Mouse (Mus musculus): Measurements from ENCODE around the gene Wwc2. TPM values are rescaled to one million over a fixed set of nuclear protein-coding genes. Genes with fewer than 3 reads are reported as not detected.
A peak's percentile ranks its signal among the peaks of the same experiment; 100 is the strongest.

The Wwc2 gene
- polyA plus RNA-seq, 1 experiment from 2014 or later: 8.8 TPM

DNA sequence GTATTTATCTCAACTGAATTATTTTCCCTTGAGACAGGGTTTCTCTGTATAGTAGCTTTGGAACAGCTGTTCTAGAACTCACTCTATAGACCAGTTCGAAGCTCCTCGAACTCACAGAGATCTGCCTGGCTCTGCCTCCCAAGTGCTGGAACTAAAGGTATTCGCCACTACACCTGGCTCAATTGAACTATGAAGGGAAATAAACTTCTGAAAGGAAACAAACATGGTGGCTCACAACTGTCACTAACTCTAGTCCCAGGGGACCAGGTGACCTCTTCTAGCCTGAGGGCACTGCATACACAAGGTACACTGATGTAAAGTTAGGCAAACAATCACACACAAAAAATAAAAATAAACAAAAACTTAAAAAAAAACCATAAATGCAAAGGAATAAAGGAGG is 57.6 kb downstream of the Wwc2 start:
- H3K36me3 ChIP-seq (replicated peaks; ENCODE audit: control insufficient read depth, insufficient read depth, low read depth, low read length): no peaks in the 10 kb centered on the region
- no peak overlapping the region for H3K4me2 ChIP-seq (ENCODE audit: low read depth, low read length)
- no peak for ATAC-seq (replicated peaks; ENCODE audit: insufficient number of reproducible peaks, low FRiP score, low TSS enrichment, low read depth)
- H3K4me1 ChIP-seq (ENCODE audit: control insufficient read depth, insufficient read depth, low read length): 0 out of 2 replicates have a peak, but pooled peaks cover 2% of the 10 kb centered on the region
- no peak overlapping the region for H3K4me3 ChIP-seq (ENCODE audit: low read depth, low read length)
- H3K27ac ChIP-seq (replicated peaks; ENCODE audit: low read depth, low read length): no peak overlapping the region
- 88% methylated on average over 3 of the region's 3 CpGs for WGBS
- no peak for DNase-seq (ENCODE audit: low spot score)
- H3K27me3 ChIP-seq (ENCODE audit: control insufficient read depth, insufficient read depth, low read length): no peaks in the 10 kb centered on the region
- H3K9ac ChIP-seq (replicated peaks; ENCODE audit: low read length): no peak overlapping the region
- H3K9me3 ChIP-seq (replicated peaks; ENCODE audit: control insufficient read depth, low read length): no peaks in the 10 kb centered on the region

GRCm38 (mm10) chr8:47932028-47932790 is 58.5 kb downstream of the Wwc2 start:
- peak; percentile 76 for ATAC-seq (replicated peaks; ENCODE audit: insufficient number of reproducible peaks, low FRiP score, low TSS enrichment, low read depth)
- Histone ChIP-seq H3K27ac (replicated peaks; ENCODE audit: low read depth, low read length) (peak overlapping the region; percentile 47), H3K36me3 (replicated peaks; ENCODE audit: control insufficient read depth, insufficient read depth, low read depth, low read length) (no peaks in the 10 kb centered on the region), H3K9me3 (replicated peaks; ENCODE audit: control insufficient read depth, low read length) (no peaks in the 10 kb centered on the region), H3K4me1 (ENCODE audit: control insufficient read depth, insufficient read depth, low read length) (0 out of 2 replicates have a peak, but pooled peaks cover 2% of the 10 kb centered on the region), H3K4me2 (ENCODE audit: low read depth, low read length) (no peak overlapping the region), H3K27me3 (ENCODE audit: control insufficient read depth, insufficient read depth, low read length) (no peaks in the 10 kb centered on the region), H3K9ac (replicated peaks; ENCODE audit: low read length) (no peak overlapping the region), H3K4me3 (ENCODE audit: low read depth, low read length) (no peak overlapping the region)
- 30% methylated on average over 16 of the region's 16 CpGs for WGBS
- peak; percentile 74 for DNase-seq (ENCODE audit: low spot score)

- H3K36me3 ChIP-seq (replicated peaks; ENCODE audit: control insufficient read depth, insufficient read depth, low read depth, low read length): no peaks in the 10 kb centered on the region
- no peak for DNase-seq (ENCODE audit: low spot score)
- H3K9ac ChIP-seq (replicated peaks; ENCODE audit: low read length): no peak overlapping the region
- H3K27ac ChIP-seq (replicated peaks; ENCODE audit: low read depth, low read length): no peak overlapping the region
- no peaks in the 10 kb centered on the region for H3K9me3 ChIP-seq (replicated peaks; ENCODE audit: control insufficient read depth, low read length)
- 78% methylated on average over 7 of the region's 7 CpGs for WGBS
- H3K4me3 ChIP-seq (ENCODE audit: low read depth, low read length): no peak overlapping the region
- 0 out of 2 replicates have a peak, but pooled peaks cover 2% of the 10 kb centered on the region for H3K4me1 ChIP-seq (ENCODE audit: control insufficient read depth, insufficient read depth, low read length)
- no peak for ATAC-seq (replicated peaks; ENCODE audit: insufficient number of reproducible peaks, low FRiP score, low TSS enrichment, low read depth)
- H3K4me2 ChIP-seq (ENCODE audit: low read depth, low read length): no peak overlapping the region
- no peaks in the 10 kb centered on the region for H3K27me3 ChIP-seq (ENCODE audit: control insufficient read depth, insufficient read depth, low read length)
These were observed 59.4 kb downstream of the Wwc2 start for GRCm38 (mm10) chr8:47931371-47931770.

- 90% methylated on average over 12 of the region's 12 CpGs for WGBS
These were observed 61.1 kb downstream of the Wwc2 start for GRCm38 (mm10) chr8:47929615-47930014.

GRCm38 (mm10) chr8:47928604-47929185 is 62.0 kb downstream of the Wwc2 start:
- no peak for ATAC-seq (replicated peaks; ENCODE audit: insufficient number of reproducible peaks, low FRiP score, low TSS enrichment, low read depth)
- H3K9ac ChIP-seq (replicated peaks; ENCODE audit: low read length): no peak overlapping the region
- 86% methylated on average over 12 of the region's 12 CpGs for WGBS
- DNase-seq (ENCODE audit: low spot score): no peak
- no peak overlapping the region for H3K27ac ChIP-seq (replicated peaks; ENCODE audit: low read depth, low read length)
- no peak overlapping the region for H3K4me2 ChIP-seq (ENCODE audit: low read depth, low read length)
- no peak overlapping the region for H3K4me3 ChIP-seq (ENCODE audit: low read depth, low read length)
- H3K9me3 ChIP-seq (replicated peaks; ENCODE audit: control insufficient read depth, low read length): no peaks in the 10 kb centered on the region
- no peaks in the 10 kb centered on the region for H3K36me3 ChIP-seq (replicated peaks; ENCODE audit: control insufficient read depth, insufficient read depth, low read depth, low read length)
- no peaks in the 10 kb centered on the region for H3K27me3 ChIP-seq (ENCODE audit: control insufficient read depth, insufficient read depth, low read length)
- H3K4me1 ChIP-seq (ENCODE audit: control insufficient read depth, insufficient read depth, low read length): 0 out of 2 replicates have a peak, but pooled peaks cover 2% of the 10 kb centered on the region

More at GRCm38 (mm10) chr8:47929615-47930014, 61.1 kb downstream of the Wwc2 start:
- Histone ChIP-seq H3K9ac (replicated peaks; ENCODE audit: low read length) (no peak overlapping the region), H3K4me1 (ENCODE audit: control insufficient read depth, insufficient read depth, low read length) (0 out of 2 replicates have a peak, but pooled peaks cover 2% of the 10 kb centered on the region), H3K4me3 (ENCODE audit: low read depth, low read length) (no peak overlapping the region), H3K27ac (replicated peaks; ENCODE audit: low read depth, low read length) (no peak overlapping the region), H3K27me3 (ENCODE audit: control insufficient read depth, insufficient read depth, low read length) (no peaks in the 10 kb centered on the region), H3K4me2 (ENCODE audit: low read depth, low read length) (no peak overlapping the region), H3K36me3 (replicated peaks; ENCODE audit: control insufficient read depth, insufficient read depth, low read depth, low read length) (no peaks in the 10 kb centered on the region), H3K9me3 (replicated peaks; ENCODE audit: control insufficient read depth, low read length) (no peaks in the 10 kb centered on the region)
- no peak for ATAC-seq (replicated peaks; ENCODE audit: insufficient number of reproducible peaks, low FRiP score, low TSS enrichment, low read depth)
- no peak for DNase-seq (ENCODE audit: low spot score)

DNA sequence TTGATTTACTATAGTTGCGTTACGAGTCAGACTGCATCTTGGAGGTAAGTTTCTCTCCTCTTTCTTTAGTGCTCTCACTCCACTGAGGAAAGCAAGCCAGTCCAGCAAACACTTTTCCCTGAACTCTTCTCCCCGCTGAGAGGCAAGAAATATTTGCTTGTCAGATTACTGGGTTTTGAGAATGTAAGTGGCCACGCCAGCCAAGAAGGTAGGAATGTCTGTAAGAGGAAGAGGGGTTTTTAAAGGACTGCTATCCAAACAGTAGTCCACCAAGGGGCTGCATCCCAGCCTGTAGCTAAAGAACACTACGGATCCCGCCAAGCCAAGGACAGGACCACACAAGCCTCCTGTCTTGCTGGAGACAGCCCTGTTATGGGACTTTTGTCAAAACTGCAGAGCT is 65.8 kb downstream of the Wwc2 start:
- Histone ChIP-seq H3K36me3 (replicated peaks; ENCODE audit: control insufficient read depth, insufficient read depth, low read depth, low read length) (no peaks in the 10 kb centered on the region), H3K4me3 (ENCODE audit: low read depth, low read length) (no peak overlapping the region), H3K4me2 (ENCODE audit: low read depth, low read length) (no peak overlapping the region), H3K9ac (replicated peaks; ENCODE audit: low read length) (no peak overlapping the region), H3K27ac (replicated peaks; ENCODE audit: low read depth, low read length) (no peak overlapping the region), H3K27me3 (ENCODE audit: control insufficient read depth, insufficient read depth, low read length) (no peaks in the 10 kb centered on the region), H3K4me1 (ENCODE audit: control insufficient read depth, insufficient read depth, low read length) (no peaks in the 10 kb centered on the region; the same call in 1 of the 2 replicates), H3K9me3 (replicated peaks; ENCODE audit: control insufficient read depth, low read length) (no peaks in the 10 kb centered on the region)
- ATAC-seq (replicated peaks; ENCODE audit: insufficient number of reproducible peaks, low FRiP score, low TSS enrichment, low read depth) (no peak), DNase-seq (ENCODE audit: low spot score) (no peak)
- WGBS: 73% methylated on average over 6 of the region's 6 CpGs

DNA sequence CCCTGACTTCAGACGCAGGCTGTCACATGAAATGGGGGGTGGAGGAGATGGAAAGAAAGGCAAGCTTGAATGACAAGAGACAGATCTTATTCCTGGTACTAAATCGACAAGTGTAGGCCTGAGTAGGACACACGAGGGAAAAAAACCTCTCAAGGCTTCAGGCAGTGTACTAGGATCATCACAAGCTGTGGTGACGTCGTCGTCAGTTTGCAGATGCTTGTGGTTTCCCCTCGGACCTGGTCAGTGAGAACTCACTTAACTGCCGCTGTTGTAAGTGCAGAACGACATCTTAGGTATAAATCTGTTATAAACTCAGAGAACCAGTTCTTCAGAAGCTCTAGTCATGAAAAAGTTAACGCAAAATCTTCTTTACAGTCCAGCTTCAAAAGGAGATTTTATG is 67.9 kb downstream of the Wwc2 start:
- Histone ChIP-seq H3K4me2 (ENCODE audit: low read depth, low read length) (no peak overlapping the region), H3K27ac (replicated peaks; ENCODE audit: low read depth, low read length) (no peak overlapping the region), H3K4me1 (ENCODE audit: control insufficient read depth, insufficient read depth, low read length) (no peaks in the 10 kb centered on the region; the same call in 1 of the 2 replicates), H3K9ac (replicated peaks; ENCODE audit: low read length) (no peak overlapping the region), H3K27me3 (ENCODE audit: control insufficient read depth, insufficient read depth, low read length) (no peaks in the 10 kb centered on the region), H3K9me3 (replicated peaks; ENCODE audit: control insufficient read depth, low read length) (no peaks in the 10 kb centered on the region), H3K36me3 (replicated peaks; ENCODE audit: control insufficient read depth, insufficient read depth, low read depth, low read length) (no peaks in the 10 kb centered on the region), H3K4me3 (ENCODE audit: low read depth, low read length) (no peak overlapping the region)
- ATAC-seq (replicated peaks; ENCODE audit: insufficient number of reproducible peaks, low FRiP score, low TSS enrichment, low read depth) (no peak), DNase-seq (ENCODE audit: low spot score) (no peak)
- WGBS: 65% methylated on average over 10 of the region's 10 CpGs

DNA sequence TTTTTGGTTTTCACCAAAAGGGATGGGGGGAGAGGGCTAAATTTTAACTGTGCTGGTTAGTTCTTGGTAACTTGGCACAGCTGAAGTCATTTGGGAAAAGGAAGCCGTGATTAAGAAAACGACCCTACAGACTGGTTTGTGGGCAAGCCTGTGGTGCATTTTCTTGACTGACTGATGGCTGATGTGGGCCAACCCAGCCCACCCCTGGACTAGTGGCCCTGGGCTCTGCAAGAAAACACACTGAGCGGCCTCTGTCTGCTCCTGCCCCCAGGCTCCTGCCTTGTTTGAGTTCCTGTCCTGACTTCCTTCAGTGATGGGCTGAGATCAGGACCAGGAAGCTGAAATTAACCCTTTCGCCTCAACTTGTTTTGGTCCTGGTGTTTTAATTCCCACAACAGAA is 68.7 kb downstream of the Wwc2 start:
- Histone ChIP-seq H3K9ac (replicated peaks; ENCODE audit: low read length) (no peak overlapping the region), H3K27me3 (ENCODE audit: control insufficient read depth, insufficient read depth, low read length) (no peaks in the 10 kb centered on the region), H3K4me3 (ENCODE audit: low read depth, low read length) (no peak overlapping the region), H3K27ac (replicated peaks; ENCODE audit: low read depth, low read length) (no peak overlapping the region), H3K4me1 (ENCODE audit: control insufficient read depth, insufficient read depth, low read length) (no peaks in the 10 kb centered on the region; the same call in 1 of the 2 replicates), H3K9me3 (replicated peaks; ENCODE audit: control insufficient read depth, low read length) (no peaks in the 10 kb centered on the region), H3K36me3 (replicated peaks; ENCODE audit: control insufficient read depth, insufficient read depth, low read depth, low read length) (no peaks in the 10 kb centered on the region), H3K4me2 (ENCODE audit: low read depth, low read length) (no peak overlapping the region)
- no peak for ATAC-seq (replicated peaks; ENCODE audit: insufficient number of reproducible peaks, low FRiP score, low TSS enrichment, low read depth)
- no peak for DNase-seq (ENCODE audit: low spot score)
- 44% methylated on average over 4 of the region's 4 CpGs for WGBS

Data from embryonic facial prominence, embryonic 11.5 days (tissue).